Mouse (Mus musculus) stomach, embryonic 14.5 days (tissue): ENCODE results near the gene Samd3. TPM values are rescaled to one million over a fixed set of nuclear protein-coding genes. Genes with fewer than 3 reads are reported as not detected.

Source experiments
- ATAC-seq: fragments of 200-750 bp; cut with Nextera tagmentation; 2 replicates; pipeline ENCODE4 v1.8.0; 2017; ENCODE audit warnings: low read depth, moderate TSS enrichment; ENCODE audit not compliant: insufficient number of reproducible peaks, insufficient read depth, low FRiP score
- H3K27ac ChIP-seq: fragments of 300-500 bp; sonication (generic); 2 replicates; pipeline ENCODE4 v1.5.1; 2014; ENCODE audit warnings: mild to moderate bottlenecking, low read length, moderate library complexity, mixed read lengths
- H3K27me3 ChIP-seq: fragments of 300-500 bp; sonication (generic); 2 replicates; pipeline ENCODE4 v1.6.1; 2014; ENCODE audit warnings: low read length, control low read depth, mixed read lengths; ENCODE audit not compliant: control insufficient read depth, insufficient read depth
- H3K36me3 ChIP-seq: fragments of 300-500 bp; sonication (generic); 2 replicates; pipeline ENCODE4 v1.6.1; 2014; ENCODE audit warnings: mild to moderate bottlenecking, control low read depth, low read length, moderate library complexity, mixed read lengths; ENCODE audit not compliant: control insufficient read depth, insufficient read depth
- H3K4me1 ChIP-seq: fragments of 300-500 bp; sonication (generic); 2 replicates; pipeline ENCODE4 v1.6.1; 2014; ENCODE audit warnings: low read length, control low read depth, mixed read lengths; ENCODE audit not compliant: control insufficient read depth, insufficient read depth
- H3K4me2 ChIP-seq: fragments of 300-500 bp; sonication (generic); replicated peaks from 2 replicates; pipeline ENCODE4 v1.6.1; 2014; ENCODE audit warnings: low read depth, low read length, control low read depth
- H3K4me3 ChIP-seq: fragments of 300-500 bp; sonication (generic); 2 replicates; pipeline ENCODE4 v1.5.1; 2014; ENCODE audit warnings: low read depth, low read length, control low read depth
- H3K9ac ChIP-seq: fragments of 300-500 bp; sonication (generic); replicated peaks from 2 replicates; pipeline ENCODE4 v1.6.1; 2014; ENCODE audit warnings: low read depth, mild to moderate bottlenecking, control low read depth, low read length, moderate library complexity, mixed read lengths
- H3K9me3 ChIP-seq: fragments of 300-500 bp; sonication (generic); 2 replicates; pipeline ENCODE4 v1.6.1; 2016; ENCODE audit warnings: low read depth, low read length, control low read depth; ENCODE audit not compliant: control insufficient read depth
- WGBS: fragments of 180-500 bp; shearing (Covaris S2); extraction: QIAGEN DNeasy Blood & Tissue Kit; methylation state at CpG from one replicate; pipeline ENCODE4 v1.1.7; 2014; 5-methylcytosine and 5-hydroxymethylcytosine counted together
- polyA plus RNA-seq: library from polyadenylated mRNA; unstranded; fragments of >200 nt; fragmentation: Nextera tagmentation; extraction: Ambion mirVana; gene quantifications from 2 replicates; pipeline ENCODE4 v1.2.1, GENCODE M21; 2014

Samd3 gene
- polyA plus RNA-seq, 1 experiment from 2014 or later = not detected

DNA sequence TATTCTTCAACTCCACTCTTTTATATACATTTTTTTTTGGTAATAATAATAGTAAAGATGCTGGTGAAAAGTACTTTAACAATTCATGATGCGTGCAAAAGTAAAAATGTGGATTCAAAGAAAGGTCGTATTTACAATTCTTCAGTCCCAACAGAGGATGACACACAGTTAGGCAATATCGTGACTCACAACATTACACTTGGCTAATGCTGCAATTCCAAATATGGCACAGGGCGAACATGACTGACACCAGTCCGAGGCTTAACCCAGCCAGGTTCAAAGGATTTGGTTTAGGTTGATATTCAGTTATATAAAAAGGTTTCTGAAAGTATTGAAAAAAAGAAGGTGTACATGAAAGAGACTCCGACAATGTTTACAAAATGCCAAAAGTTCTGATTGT is 45.9 kb downstream of the Samd3 start:
- 95% methylated on average over 6 of the region's 6 CpGs for WGBS
- Histone ChIP-seq H3K9ac (no peak overlapping the region), H3K4me2 (no peak overlapping the region), H3K4me3 (no peak overlapping the region), H3K27ac (no peak overlapping the region), H3K9me3 (no peaks in the 10 kb centered on the region), H3K4me1 (no peaks in the 10 kb centered on the region), H3K27me3 (no peaks in the 10 kb centered on the region), H3K36me3 (peaks cover 22% of the 10 kb centered on the region)
- ATAC-seq = no peak

DNA sequence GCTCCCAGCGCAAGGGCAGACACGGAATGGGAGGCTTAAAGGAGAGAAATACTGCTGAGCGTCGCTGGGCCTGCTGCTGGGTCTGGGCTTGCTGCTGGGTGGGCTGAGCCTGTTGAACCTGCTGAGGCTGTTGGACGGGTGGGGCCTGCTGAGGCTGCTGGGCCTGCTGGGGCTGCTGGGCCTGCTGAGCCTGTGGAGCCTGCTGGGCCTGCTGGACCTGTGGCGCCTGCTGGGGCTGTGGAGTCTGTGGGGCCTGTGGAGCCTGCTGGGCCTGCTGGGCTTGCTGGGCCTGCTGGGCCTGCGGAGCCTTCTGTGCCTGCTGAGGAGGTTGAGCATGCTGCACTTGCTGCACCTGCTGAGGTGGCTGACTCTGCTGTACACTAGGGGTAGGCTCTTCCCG is 50.5 kb downstream of the Samd3 start:
- Histone ChIP-seq H3K9ac (no peak overlapping the region), H3K4me3 (no peak overlapping the region), H3K36me3 (peaks cover 28% of the 10 kb centered on the region), H3K9me3 (no peaks in the 10 kb centered on the region), H3K27ac (no peak overlapping the region), H3K27me3 (no peaks in the 10 kb centered on the region), H3K4me1 (no peaks in the 10 kb centered on the region), H3K4me2 (no peak overlapping the region)
- peak; percentile 96 for ATAC-seq
- 60% methylated on average over 8 of the region's 8 CpGs for WGBS

DNA sequence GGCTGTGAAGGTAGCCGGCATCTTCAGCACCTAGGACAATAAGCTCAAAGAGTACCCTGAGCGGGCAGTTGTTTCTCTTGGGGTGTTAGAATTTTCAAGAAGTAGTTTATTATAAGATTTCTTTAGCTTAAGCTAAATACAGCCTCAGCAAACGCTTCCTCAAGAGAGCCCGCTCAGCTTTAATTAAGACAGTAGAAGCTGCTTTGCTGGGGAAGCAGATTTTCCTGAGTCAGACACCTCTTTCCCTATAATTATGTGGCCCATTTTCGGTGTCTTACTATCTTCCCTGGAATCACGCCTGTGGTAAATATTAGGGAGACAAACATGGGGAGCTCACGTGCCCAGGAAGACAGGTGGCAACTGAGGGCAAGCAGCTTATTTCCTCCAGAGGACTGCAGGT is 57.6 kb downstream of the Samd3 start:
- Histone ChIP-seq H3K4me1 (no peaks in the 10 kb centered on the region), H3K27ac (no peak overlapping the region), H3K27me3 (no peaks in the 10 kb centered on the region), H3K4me3 (no peak overlapping the region), H3K9me3 (no peaks in the 10 kb centered on the region), H3K9ac (no peak overlapping the region), H3K36me3 (peaks cover 14% of the 10 kb centered on the region), H3K4me2 (no peak overlapping the region)
- WGBS = 78% methylated on average over 7 of the region's 7 CpGs
- ATAC-seq = no peak

DNA sequence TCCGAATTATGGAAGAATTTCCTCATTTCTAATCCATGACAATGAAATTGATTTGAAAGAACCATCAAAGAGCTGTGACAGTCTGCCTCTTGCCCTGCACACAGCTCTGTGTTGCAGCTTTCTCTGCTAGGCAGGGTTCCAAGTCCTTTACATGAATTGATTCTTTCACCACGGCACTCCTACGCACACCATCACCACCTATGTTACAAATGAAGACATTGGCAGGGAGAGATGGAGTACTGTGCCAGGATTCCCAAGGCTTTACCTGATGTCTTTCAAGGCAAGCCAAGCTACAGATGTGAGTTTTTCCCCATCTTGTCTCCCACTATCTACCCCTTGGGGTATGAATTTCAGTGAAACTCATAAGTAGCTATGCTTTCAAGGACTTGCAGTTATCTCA is 67.7 kb downstream of the Samd3 start:
- H3K27ac ChIP-seq = no peak overlapping the region
- WGBS = 81% methylated on average over 3 of the region's 3 CpGs
- H3K9me3 ChIP-seq = no peaks in the 10 kb centered on the region
- H3K27me3 ChIP-seq = no peaks in the 10 kb centered on the region
- no peak for ATAC-seq
- peaks cover 3% of the 10 kb centered on the region; the same call in 1 of the 2 replicates for H3K36me3 ChIP-seq
- no peaks in the 10 kb centered on the region for H3K4me1 ChIP-seq
- H3K4me3 ChIP-seq = no peak overlapping the region
- H3K9ac ChIP-seq = no peak overlapping the region
- H3K4me2 ChIP-seq = no peak overlapping the region

DNA sequence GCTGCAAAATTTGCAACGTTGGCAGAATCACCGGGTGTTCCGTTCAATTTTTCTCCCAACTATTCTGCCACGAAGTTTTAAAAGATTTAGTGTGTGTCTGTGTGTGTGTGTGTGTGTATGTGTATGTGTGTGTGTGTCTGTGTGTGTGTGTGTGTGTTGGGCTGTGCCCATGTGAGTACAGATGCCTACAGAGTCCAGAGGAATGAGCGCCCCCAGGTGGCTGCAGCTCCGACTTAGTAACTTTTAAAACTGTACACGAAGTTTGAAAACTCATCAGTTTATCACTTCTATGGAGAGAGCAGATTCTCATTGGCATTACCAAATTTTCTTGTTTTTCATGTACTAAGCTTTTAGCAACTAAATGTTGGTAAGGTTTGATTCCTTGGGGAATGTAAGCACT is 68.1 kb downstream of the Samd3 start:
- H3K4me1 ChIP-seq = no peaks in the 10 kb centered on the region
- ATAC-seq = no peak
- no peak overlapping the region for H3K27ac ChIP-seq
- no peak overlapping the region for H3K4me3 ChIP-seq
- H3K9ac ChIP-seq = no peak overlapping the region
- no peak overlapping the region for H3K4me2 ChIP-seq
- H3K9me3 ChIP-seq = no peaks in the 10 kb centered on the region
- WGBS = 85% methylated on average over 7 of the region's 7 CpGs
- peaks cover 3% of the 10 kb centered on the region; the same call in 1 of the 2 replicates for H3K36me3 ChIP-seq
- no peaks in the 10 kb centered on the region for H3K27me3 ChIP-seq

DNA sequence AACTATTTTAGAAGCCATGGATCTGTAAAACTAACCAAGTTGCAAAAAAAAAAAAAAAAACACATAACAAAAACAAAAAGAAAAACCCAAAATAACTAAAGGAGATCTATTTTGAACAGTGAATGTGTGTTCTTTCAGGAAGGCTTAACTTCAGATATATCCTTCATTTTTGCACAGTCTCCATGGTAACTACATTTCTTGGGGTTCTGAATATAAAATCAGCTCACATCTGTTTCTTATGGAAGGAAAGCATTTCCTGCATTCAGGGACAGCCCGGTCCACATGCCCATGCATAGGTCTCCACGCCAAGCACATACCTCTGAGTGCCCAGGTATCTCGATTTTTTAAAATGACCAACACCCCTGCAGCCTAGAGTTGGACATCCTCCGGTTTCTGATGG is 72.8 kb downstream of the Samd3 start:
- Histone ChIP-seq H3K27me3 (no peaks in the 10 kb centered on the region), H3K27ac (no peak overlapping the region), H3K4me1 (no peaks in the 10 kb centered on the region), H3K36me3 (peaks cover 3% of the 10 kb centered on the region; the same call in 1 of the 2 replicates), H3K4me2 (no peak overlapping the region), H3K9me3 (no peaks in the 10 kb centered on the region), H3K9ac (no peak overlapping the region), H3K4me3 (no peak overlapping the region)
- ATAC-seq = no peak
- 96% methylated on average over 4 of the region's 4 CpGs for WGBS

DNA sequence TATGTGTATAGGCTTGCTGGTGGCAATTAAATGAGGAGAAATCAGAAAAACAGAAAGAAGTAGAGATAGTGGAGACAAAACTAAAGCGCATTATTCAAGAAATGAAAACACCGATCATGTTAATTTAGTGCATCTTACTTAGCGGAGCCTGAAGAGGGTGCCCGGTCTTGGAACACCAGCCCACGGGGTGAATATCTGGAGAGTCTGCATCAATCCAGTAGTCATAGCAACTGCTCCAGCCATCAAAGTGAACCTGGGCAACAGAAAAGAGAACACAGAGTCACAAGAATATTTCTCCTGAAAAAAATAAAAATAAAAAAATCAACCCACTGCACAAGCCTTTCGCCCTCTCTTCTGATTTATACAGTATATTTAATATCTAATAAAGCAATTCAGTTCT is 74.0 kb downstream of the Samd3 start:
- WGBS = 94% methylated on average over 6 of the region's 6 CpGs
- H3K9me3 ChIP-seq = no peaks in the 10 kb centered on the region
- H3K4me2 ChIP-seq = no peak overlapping the region
- H3K27me3 ChIP-seq = no peaks in the 10 kb centered on the region
- H3K4me3 ChIP-seq = no peak overlapping the region
- peaks cover 3% of the 10 kb centered on the region; the same call in 1 of the 2 replicates for H3K36me3 ChIP-seq
- no peak overlapping the region for H3K9ac ChIP-seq
- ATAC-seq = no peak
- no peak overlapping the region for H3K27ac ChIP-seq
- H3K4me1 ChIP-seq = no peaks in the 10 kb centered on the region

DNA sequence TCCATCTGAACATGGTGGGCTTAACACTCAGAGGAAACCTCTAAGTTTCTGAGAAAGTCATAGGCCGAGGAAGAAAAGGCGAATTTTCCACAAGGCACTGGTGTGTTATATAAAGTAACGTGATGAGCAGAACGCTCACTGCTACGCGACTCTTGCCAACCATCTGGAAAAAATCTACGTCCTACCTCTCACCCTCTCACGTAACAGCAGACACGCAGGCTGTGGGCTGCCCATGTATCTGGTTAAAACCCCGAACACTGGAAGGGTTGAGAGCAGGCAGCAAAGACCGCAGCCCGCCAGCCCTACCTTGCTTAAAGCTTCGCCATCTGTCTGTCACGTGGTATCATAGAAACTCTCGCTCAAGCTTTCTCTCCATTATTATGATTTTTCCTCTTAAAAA is 84.8 kb downstream of the Samd3 start:
- no peak overlapping the region for H3K9ac ChIP-seq
- WGBS = 92% methylated on average over 15 of the region's 15 CpGs
- no peaks in the 10 kb centered on the region for H3K4me1 ChIP-seq
- ATAC-seq = no peak
- H3K27me3 ChIP-seq = no peaks in the 10 kb centered on the region
- no peak overlapping the region for H3K4me2 ChIP-seq
- peaks cover 21% of the 10 kb centered on the region for H3K36me3 ChIP-seq
- H3K9me3 ChIP-seq = no peaks in the 10 kb centered on the region
- no peak overlapping the region for H3K27ac ChIP-seq
- H3K4me3 ChIP-seq = no peak overlapping the region

DNA sequence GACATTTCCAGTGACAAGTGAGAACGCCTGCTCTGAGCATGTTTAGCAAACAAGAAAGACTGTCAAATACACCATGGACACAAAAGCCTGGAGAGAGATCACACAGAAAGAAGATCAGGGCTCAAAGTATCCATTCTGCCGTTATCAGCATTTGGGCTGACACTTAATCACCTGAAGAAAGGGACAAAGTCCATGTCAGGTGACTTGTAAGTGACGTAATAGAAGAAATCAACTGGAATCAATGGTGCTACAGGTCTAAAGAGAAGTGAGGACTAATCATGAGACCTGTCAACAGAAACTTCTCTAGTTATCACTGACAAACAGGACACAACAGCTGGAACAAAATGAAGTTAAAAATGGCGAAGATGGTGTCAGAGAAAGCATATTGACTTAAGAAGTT is 91.2 kb downstream of the Samd3 start:
- H3K36me3 ChIP-seq = peaks cover 16% of the 10 kb centered on the region
- H3K9ac ChIP-seq = no peak overlapping the region
- H3K4me1 ChIP-seq = no peaks in the 10 kb centered on the region
- no peaks in the 10 kb centered on the region for H3K27me3 ChIP-seq
- no peak overlapping the region for H3K4me3 ChIP-seq
- no peaks in the 10 kb centered on the region for H3K9me3 ChIP-seq
- H3K27ac ChIP-seq = no peak overlapping the region
- H3K4me2 ChIP-seq = no peak overlapping the region
- WGBS = 72% methylated on average over 4 of the region's 4 CpGs
- ATAC-seq = no peak
